Mouse (Mus musculus): Measurements from ENCODE around the gene Tmem88. TPM values are rescaled to one million over a fixed set of nuclear protein-coding genes. Genes with fewer than 3 reads are reported as not detected.

Tmem88 gene
- polyA plus RNA-seq, 1 experiment from 2014 or later: 40.5 TPM

Other genes starting within 250 kb of the Tmem88 start
- not detected in 2 replicates for gene Alox12b, start 241.2 kb downstream of the Tmem88 start, polyA plus RNA-seq (2015; fragmentation: Nextera tagmentation; extraction: Ambion mirVana)
- 1.1 and 1.5 TPM in 2 replicates for gene Alox8, start 200.4 kb downstream of the Tmem88 start, polyA plus RNA-seq (2015; fragmentation: Nextera tagmentation; extraction: Ambion mirVana)
- 0.06 and 0.12 TPM in 2 replicates for gene Gucy2e, start 161.2 kb downstream of the Tmem88 start, polyA plus RNA-seq (2015; fragmentation: Nextera tagmentation; extraction: Ambion mirVana)
- gene Cntrob, start 74.5 kb downstream of the Tmem88 start, polyA plus RNA-seq (2015; fragmentation: Nextera tagmentation; extraction: Ambion mirVana): 13.7 and 15.3 TPM in 2 replicates
- gene Trappc1, start 74.3 kb downstream of the Tmem88 start, polyA plus RNA-seq (2015; fragmentation: Nextera tagmentation; extraction: Ambion mirVana): 173 and 201 TPM in 2 replicates
- gene Kcnab3, start 72.0 kb downstream of the Tmem88 start, polyA plus RNA-seq (2015; fragmentation: Nextera tagmentation; extraction: Ambion mirVana): 0.48 and 0.85 TPM in 2 replicates
- 6.2 and 8.3 TPM in 2 replicates for gene Rnf227, start 57.8 kb downstream of the Tmem88 start, polyA plus RNA-seq (2015; fragmentation: Nextera tagmentation; extraction: Ambion mirVana)
- gene Chd3, start 28.8 kb downstream of the Tmem88 start, polyA plus RNA-seq (2015; fragmentation: Nextera tagmentation; extraction: Ambion mirVana): 18.0 and 18.8 TPM in 2 replicates
- gene Naa38, start 2.7 kb downstream of the Tmem88 start, polyA plus RNA-seq (2015; fragmentation: Nextera tagmentation; extraction: Ambion mirVana): 135 and 139 TPM in 2 replicates
- gene Cyb5d1, start 2.6 kb downstream of the Tmem88 start, polyA plus RNA-seq (2015; fragmentation: Nextera tagmentation; extraction: Ambion mirVana): 21.2 and 21.5 TPM in 2 replicates
- 20.9 and 21.6 TPM in 2 replicates for gene Kdm6b, start 15.4 kb upstream of the Tmem88 start, polyA plus RNA-seq (2015; fragmentation: Nextera tagmentation; extraction: Ambion mirVana)
- gene Dnah2, start 150.9 kb upstream of the Tmem88 start, polyA plus RNA-seq (2015; fragmentation: Nextera tagmentation; extraction: Ambion mirVana): 0.07 and 0.28 TPM in 2 replicates
- 56.2 and 59.9 TPM in 2 replicates for gene Efnb3, start 162.0 kb upstream of the Tmem88 start, polyA plus RNA-seq (2015; fragmentation: Nextera tagmentation; extraction: Ambion mirVana)
- 16.8 TPM in 2 replicates for gene Wrap53, start 182.0 kb upstream of the Tmem88 start, polyA plus RNA-seq (2015; fragmentation: Nextera tagmentation; extraction: Ambion mirVana)
- 82.6 and 86.5 TPM in 2 replicates for gene Trp53, start 182.1 kb upstream of the Tmem88 start, polyA plus RNA-seq (2015; fragmentation: Nextera tagmentation; extraction: Ambion mirVana)
- gene Atp1b2, start 207.7 kb upstream of the Tmem88 start, polyA plus RNA-seq (2015; fragmentation: Nextera tagmentation; extraction: Ambion mirVana): 24.5 and 25.0 TPM in 2 replicates
- 0.23 and 1.7 TPM in 2 replicates for gene Shbg, start 219.7 kb upstream of the Tmem88 start, polyA plus RNA-seq (2015; fragmentation: Nextera tagmentation; extraction: Ambion mirVana)
- gene Sat2, start 223.8 kb upstream of the Tmem88 start, polyA plus RNA-seq (2015; fragmentation: Nextera tagmentation; extraction: Ambion mirVana): 17.5 and 18.1 TPM in 2 replicates
- 22.1 and 25.6 TPM in 2 replicates for gene Fxr2, start 234.8 kb upstream of the Tmem88 start, polyA plus RNA-seq (2015; fragmentation: Nextera tagmentation; extraction: Ambion mirVana)

Measured in heart, embryonic 13.5 days (tissue).